Mouse (Mus musculus) Muller cell, postnatal 12 days (primary cell): Measurements from ENCODE around the gene Tsnax.

Source experiments
- DNase-seq: peaks from one replicate; pipeline ENCODE4 v3.0.0-alpha.2; 2015; ENCODE audit errors: inconsistent ontology term

The Tsnax gene

DNA sequence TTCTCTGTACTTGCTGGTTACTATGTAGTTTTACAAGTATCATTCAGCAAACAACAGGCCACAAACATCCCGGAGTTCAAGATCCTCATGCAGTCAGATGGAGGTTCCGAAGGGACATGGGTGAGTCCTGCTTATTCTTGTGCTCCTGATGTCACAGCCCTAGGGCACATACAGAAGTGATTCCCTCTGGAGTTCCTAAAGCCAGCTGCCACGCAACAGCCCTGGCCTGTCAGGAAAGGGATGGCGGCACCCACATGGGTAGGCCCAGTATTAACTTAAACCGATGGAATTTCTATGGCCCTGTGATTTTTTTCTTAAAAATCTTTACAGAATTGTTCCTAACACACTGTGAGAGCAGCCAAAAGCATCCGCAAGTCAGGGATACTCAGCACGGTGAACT lies 30.6 kb downstream of the Tsnax start:
- DNase-seq = no peak

DNA sequence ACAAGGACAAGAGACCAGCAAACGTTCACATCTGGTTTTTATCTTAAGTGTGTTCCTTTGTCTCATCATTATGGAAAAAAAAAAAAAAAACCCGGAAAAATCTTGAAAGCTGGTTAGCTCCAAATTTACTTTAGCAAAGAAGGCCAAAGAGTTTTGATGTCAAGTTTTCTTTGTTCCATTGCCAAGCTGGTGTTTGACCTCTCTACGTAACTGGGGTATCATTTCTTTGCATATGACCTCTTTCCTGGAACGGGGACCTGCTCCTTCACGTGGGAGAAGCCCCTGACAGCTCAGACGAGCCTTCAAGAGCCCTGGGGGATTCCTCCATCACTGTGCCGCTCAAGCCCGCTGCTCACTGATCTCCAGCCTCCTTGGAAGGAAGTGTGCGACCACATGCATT lies 31.1 kb downstream of the Tsnax start:
- DNase-seq = no peak

DNA sequence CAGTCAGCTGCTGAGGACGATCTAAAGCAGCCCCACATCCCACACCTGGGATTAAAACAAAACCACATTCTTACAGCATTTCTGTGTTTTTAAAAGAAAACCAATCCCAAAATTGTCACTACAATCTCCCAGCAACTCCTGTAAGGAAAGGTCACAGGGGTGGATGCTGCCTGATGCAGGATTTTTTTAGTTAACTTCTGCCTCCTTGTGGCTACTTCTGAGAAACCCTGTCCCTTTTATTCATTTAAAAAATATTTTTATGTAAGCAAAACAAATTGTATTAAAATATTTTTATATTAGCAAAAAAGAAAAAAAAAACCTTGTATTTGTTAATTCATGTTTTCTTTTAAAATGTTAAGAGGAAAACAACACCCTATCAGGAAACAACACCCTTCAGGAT lies 33.0 kb downstream of the Tsnax start:
- no peak for DNase-seq

DNA sequence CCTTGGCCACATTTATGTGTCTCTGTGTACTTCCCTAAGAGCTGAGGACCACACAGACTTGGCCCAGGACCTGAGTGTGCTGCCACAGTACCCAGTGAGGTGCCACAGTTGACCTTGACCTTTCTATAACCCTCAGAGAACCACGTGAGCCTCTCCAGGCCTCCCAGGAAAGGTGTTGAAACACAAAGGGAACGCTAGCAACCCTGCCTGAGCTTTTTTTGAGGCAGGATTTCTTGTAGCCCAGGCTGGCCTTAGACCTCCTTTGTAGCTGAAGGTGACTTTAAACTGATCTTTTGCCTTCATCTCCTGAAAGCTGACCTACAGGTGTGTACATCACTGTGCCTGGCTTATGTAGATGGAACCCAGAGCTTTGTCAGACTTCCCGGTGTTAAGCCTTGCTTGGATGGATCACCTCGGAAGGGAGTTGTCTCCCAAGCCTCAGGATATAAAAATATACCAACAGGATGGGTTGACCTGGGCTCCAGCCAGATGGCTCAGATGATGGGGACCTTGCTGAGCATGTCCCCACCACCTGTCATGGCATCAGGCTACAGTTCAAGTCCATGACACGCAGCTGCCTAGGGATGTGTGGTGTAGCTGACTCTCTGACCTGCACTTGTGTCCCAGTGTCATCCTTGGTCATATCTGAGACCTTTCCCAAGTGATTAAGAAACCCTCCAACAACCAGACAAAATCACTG lies 36.4 kb downstream of the Tsnax start:
- no peak for DNase-seq

GRCm38 (mm10) chr8:125049826-125050225 lies 37.0 kb downstream of the Tsnax start:
- no peak for DNase-seq

DNA sequence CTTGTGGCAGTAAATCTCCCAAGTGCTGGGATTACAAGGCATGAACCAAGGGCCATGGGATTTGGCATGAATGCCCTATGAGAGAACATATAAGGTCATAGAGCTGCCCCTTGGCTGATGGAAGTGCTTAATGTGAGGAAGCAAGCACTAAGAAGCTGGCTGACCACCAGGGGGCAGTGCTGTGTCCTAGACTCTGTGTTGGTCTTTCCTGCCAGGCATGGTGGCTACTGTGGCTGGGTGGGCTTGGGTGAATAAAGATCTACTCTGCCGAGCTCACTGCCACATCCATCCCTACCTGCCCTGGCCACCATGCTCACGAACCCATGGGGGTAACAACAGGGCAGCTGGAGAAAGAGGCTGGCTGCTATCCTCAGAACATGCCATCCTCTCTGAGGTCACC lies 39.2 kb downstream of the Tsnax start:
- peak; percentile 39 for DNase-seq

DNA sequence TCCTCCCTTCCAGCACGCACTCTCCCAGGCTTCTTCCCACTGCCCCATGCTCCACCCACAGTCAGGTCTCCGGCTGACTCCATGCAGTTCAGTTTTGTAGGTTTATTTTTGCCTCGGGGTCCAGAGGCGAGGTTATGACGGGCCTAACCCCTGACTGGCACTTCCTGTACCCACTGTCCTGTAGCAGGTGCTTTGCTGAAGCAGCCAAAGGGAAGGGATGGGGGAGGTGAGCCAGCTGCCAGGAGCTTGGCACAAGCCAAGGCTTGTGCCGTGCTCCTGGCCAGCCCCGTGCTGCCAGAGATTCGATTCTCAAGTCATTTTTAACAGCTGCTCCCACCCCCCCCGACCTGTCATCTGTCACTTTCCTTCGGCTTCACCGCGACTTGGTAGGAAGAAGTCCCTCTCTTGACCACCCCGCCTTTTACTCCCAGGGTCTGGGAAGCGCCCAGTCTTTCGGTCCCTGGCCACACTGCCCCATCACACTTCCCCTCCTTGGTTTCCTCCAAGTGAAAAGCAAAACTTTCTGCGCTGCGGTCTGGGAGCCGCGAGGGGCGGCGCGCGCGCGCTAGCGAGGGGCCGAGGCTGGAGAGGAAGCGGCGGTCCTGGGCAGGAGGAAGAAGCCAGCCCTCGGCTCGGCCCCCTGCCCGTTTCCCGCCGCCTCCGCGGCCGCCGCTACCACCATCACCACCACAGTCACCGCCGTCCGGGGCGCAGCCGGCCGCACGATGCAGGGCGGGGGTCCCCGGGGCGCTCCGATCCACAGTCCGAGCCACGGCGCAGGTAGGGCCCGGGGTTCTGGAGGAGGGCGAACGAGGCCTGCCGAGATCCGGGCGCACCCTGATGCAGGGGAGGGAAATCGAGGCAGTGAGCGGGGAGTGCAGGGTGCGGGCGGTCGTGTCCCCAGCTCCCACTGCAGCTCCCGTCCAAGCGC lies 41.0 kb downstream of the Tsnax start, which contains the start of gene Disc1:
Gene Disc1 (plus strand): TSS at position 691 of the 931 bp plus-strand sequence.
- DNase-seq = peak; percentile 67

GRCm38 (mm10) chr8:125054436-125054810 lies 41.6 kb downstream of the Tsnax start:
- peak; percentile 68 for DNase-seq

DNA sequence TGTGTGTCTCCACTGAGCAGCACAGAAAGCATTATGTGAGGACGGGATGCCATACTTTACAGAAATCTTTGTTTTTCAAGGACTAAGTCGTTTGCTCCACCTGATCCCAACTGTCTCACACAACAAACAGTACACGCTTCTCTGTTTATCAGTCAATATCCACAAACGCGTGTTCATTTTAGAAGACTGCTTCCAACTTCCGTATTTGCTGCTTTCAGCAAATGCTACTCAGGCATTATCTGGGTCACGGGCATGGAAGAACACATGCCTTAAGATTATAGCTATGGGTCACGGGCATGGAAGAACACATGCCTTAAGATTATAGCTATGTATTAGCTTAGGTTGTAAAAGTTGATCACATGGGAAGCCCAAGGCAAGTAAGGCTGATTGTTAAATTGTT lies 48.1 kb downstream of the Tsnax start:
- DNase-seq = no peak

DNA sequence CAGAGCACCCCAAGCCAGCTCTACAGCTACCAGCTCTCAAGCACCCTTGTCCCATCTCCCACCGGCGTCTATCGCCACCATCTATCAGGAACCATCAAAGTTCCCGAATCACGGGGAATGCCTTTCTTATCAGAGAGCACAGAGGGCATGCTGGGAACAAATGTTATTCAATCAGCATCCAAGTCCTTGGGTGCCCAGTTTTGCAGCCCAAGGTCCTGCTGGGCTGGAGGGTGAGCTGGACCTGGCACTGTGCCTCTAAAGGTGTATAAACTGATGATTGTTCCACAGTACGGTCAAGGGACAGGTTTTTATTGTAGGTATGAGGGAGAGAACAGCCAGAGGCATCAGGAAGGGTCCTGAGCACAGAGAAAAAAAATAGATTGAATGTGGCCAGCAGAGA lies 52.8 kb downstream of the Tsnax start:
- DNase-seq = no peak

GRCm38 (mm10) chr8:125066913-125067595 lies 54.3 kb downstream of the Tsnax start:
- DNase-seq = peak; percentile 94

GRCm38 (mm10) chr8:125067596-125067960 lies 54.8 kb downstream of the Tsnax start:
- DNase-seq = no peak

GRCm38 (mm10) chr8:125068146-125068905 lies 55.5 kb downstream of the Tsnax start:
- no peak for DNase-seq

GRCm38 (mm10) chr8:125069304-125069703 lies 56.5 kb downstream of the Tsnax start:
- no peak for DNase-seq

GRCm38 (mm10) chr8:125069733-125070132 lies 56.9 kb downstream of the Tsnax start:
- no peak for DNase-seq

DNA sequence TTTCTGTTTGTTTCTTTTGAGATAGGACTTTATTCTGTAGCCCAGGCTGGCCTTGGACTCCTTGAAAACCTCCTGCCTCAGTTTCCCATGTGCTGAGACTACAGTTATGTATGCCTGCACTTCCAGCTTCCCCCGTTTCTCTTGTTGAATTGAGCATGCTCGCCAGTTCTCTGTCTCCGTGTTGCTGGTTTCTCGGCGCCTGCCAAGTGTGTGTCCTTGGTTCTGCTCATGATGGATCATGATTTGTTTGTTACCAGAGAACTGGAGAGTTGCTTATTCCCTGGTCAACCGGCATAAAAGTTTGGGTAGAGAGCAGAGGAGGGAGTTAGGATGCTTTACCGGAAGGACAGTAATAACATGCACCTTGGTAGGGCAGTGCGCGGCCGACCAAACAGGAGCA lies 61.3 kb downstream of the Tsnax start:
- DNase-seq = no peak

- DNase-seq = no peak
Measured at GRCm38 (mm10) chr8:125074581-125074980, 61.8 kb downstream of the Tsnax start.

DNA sequence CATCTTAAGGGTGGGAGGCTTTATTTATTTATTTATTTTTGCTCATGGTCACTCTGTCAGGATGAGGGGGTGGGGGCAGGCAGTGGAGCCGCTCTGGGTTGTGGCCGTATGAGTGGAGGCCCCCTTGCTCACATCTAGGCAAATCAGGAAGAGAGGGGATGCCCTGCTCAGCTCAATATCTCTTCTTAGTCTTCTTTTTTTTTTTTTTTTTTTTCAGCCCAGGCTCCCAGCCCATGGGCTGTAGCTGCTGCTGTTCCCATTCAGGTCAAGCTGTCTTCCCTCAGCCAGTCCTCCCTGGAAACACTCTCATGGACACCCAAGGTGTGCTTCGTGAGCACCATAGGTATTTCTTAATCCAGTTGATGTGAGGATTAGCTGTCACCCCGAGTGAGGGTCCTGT lies 62.6 kb downstream of the Tsnax start:
- DNase-seq = no peak

GRCm38 (mm10) chr8:125077326-125077725 lies 64.5 kb downstream of the Tsnax start:
- DNase-seq = no peak

GRCm38 (mm10) chr8:125078771-125079384 lies 66.1 kb downstream of the Tsnax start:
- DNase-seq = peak; percentile 68
